In genomic region chr1:62950526-62950925, GRCm38 (mm10) we compare ENCODE assay signal across 25 mouse cellular contexts.
DNase-seq lines count a peak whose midpoint lies in the region; ATAC-seq and TF ChIP-seq lines count a peak whose summit lies in the region.
"Had no signal": no experiment of that assay in that cellular context is flagged by ENCODE, and none has a peak within 500 bp of the region (broad histone marks: within the 10 kb centered on the region; RNA-seq: fewer than 3 reads in every experiment).

No protein-coding gene starts in this region.

- 0 out of 2 replicates have a peak overlapping the region, but pooled peaks have one; percentile 15 for H3K27ac ChIP-seq in forebrain, embryonic 10.5 days
- no peak overlapping the region for H3K27ac ChIP-seq in forebrain, embryonic 12.5 days
- H3K27ac ChIP-seq in kidney, embryonic 16.5 days (ENCODE audit: low read length) = peak overlapping the region; percentile 12; the same call in 1 of the 2 replicates
- no peak overlapping the region for H3K27ac ChIP-seq in kidney, embryonic 15.5 days
- H3K27ac ChIP-seq in intestine, embryonic 15.5 days = 0 out of 2 replicates have a peak overlapping the region, but pooled peaks have one; percentile 18
- H3K27ac ChIP-seq: embryonic facial prominence, embryonic 10.5 days; embryonic facial prominence, embryonic 13.5 days; heart, adult 2 months; heart, embryonic 10.5 days; heart, embryonic 13.5 days; hindbrain, embryonic 12.5 days; hindbrain, embryonic 15.5 days had no signal

- no peak for TF ChIP-seq POLR2A in lung, adult 2 months (IDR thresholded peaks at IDR 0.05; ENCODE audit: borderline replicate concordance, extremely low read depth, low read depth, low read length)

- H3K4me2 ChIP-seq in forebrain, embryonic 12.5 days = no peak overlapping the region
- H3K4me2 ChIP-seq in kidney, embryonic 16.5 days (replicated peaks; ENCODE audit: low read depth, low read length) = no peak overlapping the region
- H3K4me2 ChIP-seq in kidney, embryonic 15.5 days = no peak overlapping the region
- H3K4me2 ChIP-seq in intestine, embryonic 15.5 days (replicated peaks) = no peak overlapping the region
- H3K4me2 ChIP-seq: embryonic facial prominence, embryonic 13.5 days; heart, embryonic 13.5 days; hindbrain, embryonic 12.5 days; hindbrain, embryonic 15.5 days had no signal

- H3K9me3 ChIP-seq in forebrain, embryonic 10.5 days = no peaks in the 10 kb centered on the region
- H3K9me3 ChIP-seq in forebrain, embryonic 12.5 days = no peaks in the 10 kb centered on the region
- no peaks in the 10 kb centered on the region for H3K9me3 ChIP-seq in kidney, embryonic 16.5 days (ENCODE audit: low read length)
- no peaks in the 10 kb centered on the region for H3K9me3 ChIP-seq in kidney, embryonic 15.5 days (replicated peaks)
- H3K9me3 ChIP-seq in intestine, embryonic 15.5 days = no peaks in the 10 kb centered on the region
- H3K9me3 ChIP-seq: embryonic facial prominence, embryonic 10.5 days; embryonic facial prominence, embryonic 13.5 days; heart, embryonic 10.5 days; heart, embryonic 13.5 days; hindbrain, embryonic 12.5 days; hindbrain, embryonic 15.5 days had no signal

- DNase-seq in forebrain, embryonic 10.5 days (ENCODE audit: extremely low spot score, low spot score) = no peak
- no peak for DNase-seq in lung, adult 2 months
- DNase-seq: adrenal gland, adult 8-10 months; adrenal gland, postnatal 25 days; cerebellum, adult 11-12 months; cerebellum, adult 8-10 months; cerebellum, postnatal 10 days; cerebellum, postnatal 36 days; embryo, embryonic 11 days; forebrain, postnatal 0 days; gastrocnemius, postnatal 25 days; heart, adult 2 months had no signal

- H3K9ac ChIP-seq in forebrain, embryonic 12.5 days = no peak overlapping the region
- H3K9ac ChIP-seq in kidney, embryonic 16.5 days (replicated peaks; ENCODE audit: low read length) = no peak overlapping the region
- H3K9ac ChIP-seq in kidney, embryonic 15.5 days = no peak overlapping the region
- H3K9ac ChIP-seq in intestine, embryonic 15.5 days = no peak overlapping the region
- H3K9ac ChIP-seq: embryonic facial prominence, embryonic 13.5 days; forebrain, postnatal 0 days; heart, embryonic 13.5 days; hindbrain, embryonic 12.5 days; hindbrain, embryonic 15.5 days had no signal

- TF ChIP-seq CTCF in lung, adult 2 months (IDR thresholded peaks at IDR 0.05; ENCODE audit: insufficient read depth, low read length) = no peak

- H3K36me3 ChIP-seq in forebrain, embryonic 10.5 days (replicated peaks) = no peaks in the 10 kb centered on the region
- H3K36me3 ChIP-seq in forebrain, embryonic 12.5 days (replicated peaks) = no peaks in the 10 kb centered on the region
- H3K36me3 ChIP-seq in kidney, embryonic 16.5 days (ENCODE audit: insufficient read depth, low read length) = no peaks in the 10 kb centered on the region
- no peaks in the 10 kb centered on the region for H3K36me3 ChIP-seq in kidney, embryonic 15.5 days
- H3K36me3 ChIP-seq in intestine, embryonic 15.5 days = no peaks in the 10 kb centered on the region
- H3K36me3 ChIP-seq: embryonic facial prominence, embryonic 10.5 days; embryonic facial prominence, embryonic 13.5 days; heart, embryonic 10.5 days; heart, embryonic 13.5 days; hindbrain, embryonic 12.5 days; hindbrain, embryonic 15.5 days had no signal

- H3K4me3 ChIP-seq in forebrain, embryonic 10.5 days = no peak overlapping the region
- H3K4me3 ChIP-seq in forebrain, embryonic 12.5 days (replicated peaks) = no peak overlapping the region
- H3K4me3 ChIP-seq in kidney, embryonic 16.5 days (ENCODE audit: low read length) = no peak overlapping the region
- H3K4me3 ChIP-seq in kidney, embryonic 15.5 days (replicated peaks) = no peak overlapping the region
- no peak overlapping the region for H3K4me3 ChIP-seq in intestine, embryonic 15.5 days (replicated peaks)
- H3K4me3 ChIP-seq in lung, adult 2 months (replicated peaks; ENCODE audit: extremely low read depth, low read depth, low read length) = no peak overlapping the region
- H3K4me3 ChIP-seq: embryonic facial prominence, embryonic 10.5 days; embryonic facial prominence, embryonic 13.5 days; erythroblast, embryonic 14.5 days; heart, adult 2 months; heart, embryonic 10.5 days; heart, embryonic 13.5 days; hindbrain, embryonic 12.5 days; hindbrain, embryonic 15.5 days had no signal

- peaks cover 16% of the 10 kb centered on the region for H3K4me1 ChIP-seq in forebrain, embryonic 10.5 days
- peaks cover 10% of the 10 kb centered on the region for H3K4me1 ChIP-seq in forebrain, embryonic 12.5 days
- peaks cover 19% of the 10 kb centered on the region for H3K4me1 ChIP-seq in kidney, embryonic 16.5 days (ENCODE audit: insufficient read depth, low read length)
- peaks cover 25% of the 10 kb centered on the region for H3K4me1 ChIP-seq in kidney, embryonic 15.5 days
- H3K4me1 ChIP-seq in intestine, embryonic 15.5 days (replicated peaks) = peaks cover 7% of the 10 kb centered on the region; the same call in 1 of the 2 replicates
- H3K4me1 ChIP-seq in lung, adult 2 months (ENCODE audit: control insufficient read depth, insufficient read depth, low read length) = peaks cover 3% of the 10 kb centered on the region; the same call in 1 of the 2 replicates
- H3K4me1 ChIP-seq: heart, embryonic 10.5 days had no signal

- WGBS in forebrain, embryonic 10.5 days = 86% methylated on average over 9 of the region's 9 CpGs
- WGBS in forebrain, embryonic 12.5 days = 86% methylated on average over 9 of the region's 9 CpGs
- 61% methylated on average over 9 of the region's 9 CpGs for WGBS in kidney, embryonic 16.5 days
- WGBS in kidney, embryonic 15.5 days = 66% methylated on average over 9 of the region's 9 CpGs
- WGBS in intestine, embryonic 15.5 days = 46% methylated on average over 9 of the region's 9 CpGs
- 86% methylated on average over 9 of the region's 9 CpGs for WGBS in lung, adult 2 months

- H3K27me3 ChIP-seq in forebrain, embryonic 10.5 days (ENCODE audit: poor library complexity, severe bottlenecking) = peaks cover 73% of the 10 kb centered on the region
- H3K27me3 ChIP-seq in forebrain, embryonic 12.5 days = peaks cover 50% of the 10 kb centered on the region
- H3K27me3 ChIP-seq in kidney, embryonic 16.5 days (ENCODE audit: insufficient read depth, low read length) = no peaks in the 10 kb centered on the region
- H3K27me3 ChIP-seq in kidney, embryonic 15.5 days = peaks cover 3% of the 10 kb centered on the region
- H3K27me3 ChIP-seq in intestine, embryonic 15.5 days (replicated peaks) = no peaks in the 10 kb centered on the region
- H3K27me3 ChIP-seq: embryonic facial prominence, embryonic 13.5 days; heart, embryonic 13.5 days; hindbrain, embryonic 15.5 days had no signal

- ATAC-seq in forebrain, embryonic 12.5 days (ENCODE audit: low FRiP score) = no peak
- no peak for ATAC-seq in kidney, embryonic 16.5 days (ENCODE audit: low FRiP score, low TSS enrichment)
- ATAC-seq in kidney, embryonic 15.5 days (replicated peaks; ENCODE audit: low FRiP score) = no peak
- no peak for ATAC-seq in intestine, embryonic 15.5 days
- ATAC-seq: activated CD4-positive, CD25-positive, alpha-beta regulatory T cell, adult 4 months; forebrain, embryonic 14.5 days; forebrain, postnatal 0 days had no signal

Comparison
In these comparisons a context has a peak if more than half of its experiments do, and no peak if none do; other contexts are left out.
1. H3K27ac ChIP-seq: peak in forebrain, embryonic 10.5 days (single experiment), kidney, embryonic 16.5 days (single experiment) and intestine, embryonic 15.5 days (single experiment); none in forebrain, embryonic 12.5 days (single experiment) and kidney, embryonic 15.5 days (single experiment).